Mouse (Mus musculus) lung, postnatal 0 days (tissue): ENCODE data around the gene Klre1. TPM values are rescaled to one million over a fixed set of nuclear protein-coding genes. Genes with fewer than 3 reads are reported as not detected.

Experiments used
- polyA plus RNA-seq: library from polyadenylated mRNA; unstranded; fragments of >200 nt; fragmentation: Nextera tagmentation; extraction: Ambion mirVana; gene quantifications from 2 replicates; pipeline ENCODE4 v1.2.1, GENCODE M21; 2015

Gene Klre1
- polyA plus RNA-seq, 1 experiment from 2014 or later, result 0.08 TPM

Other genes starting within 250 kb of the Klre1 start
- gene 4922502D21Rik, start 246.1 kb upstream of the Klre1 start, polyA plus RNA-seq, result not detected in 2 replicates
- 4.0 and 4.3 TPM in 2 replicates for gene Clec12a, start 235.2 kb upstream of the Klre1 start, polyA plus RNA-seq
- 1.2 and 1.5 TPM in 2 replicates for gene Clec12b, start 192.0 kb upstream of the Klre1 start, polyA plus RNA-seq
- 7.8 and 8.3 TPM in 2 replicates for gene Clec1b, start 180.6 kb upstream of the Klre1 start, polyA plus RNA-seq
- 2.7 and 3.6 TPM in 2 replicates for gene Clec9a, start 169.0 kb upstream of the Klre1 start, polyA plus RNA-seq
- gene Clec1a, start 125.9 kb upstream of the Klre1 start, polyA plus RNA-seq, result 111 and 132 TPM in 2 replicates
- 2.7 and 4.3 TPM in 2 replicates for gene Olr1, start 70.7 kb upstream of the Klre1 start, polyA plus RNA-seq
- gene Tmem52b, start 65.3 kb upstream of the Klre1 start, polyA plus RNA-seq, result not detected in 2 replicates
- 78.8 and 82.3 TPM in 2 replicates for gene Gabarapl1, start 44.7 kb upstream of the Klre1 start, polyA plus RNA-seq
- gene Klrd1, start 13.9 kb downstream of the Klre1 start, polyA plus RNA-seq, result 0.93 and 1.4 TPM in 2 replicates
- 0.57 and 0.71 TPM in 2 replicates for gene Klrk1, start 46.0 kb downstream of the Klre1 start, polyA plus RNA-seq
- gene Klrc3, start 65.4 kb downstream of the Klre1 start, polyA plus RNA-seq, result not detected in 2 replicates
- 0.13 TPM in 1 of 2 replicates, not detected in the other for gene Klrc2, start 82.8 kb downstream of the Klre1 start, polyA plus RNA-seq
- 0.30 and 0.61 TPM in 2 replicates for gene Klrc1, start 101.1 kb downstream of the Klre1 start, polyA plus RNA-seq
- not detected in 2 replicates for gene Klri1, start 139.2 kb downstream of the Klre1 start, polyA plus RNA-seq
- 0.04 TPM in 1 of 2 replicates, not detected in the other for gene Klri2, start 162.6 kb downstream of the Klre1 start, polyA plus RNA-seq
- not detected in 2 replicates for gene Gm156, start 206.4 kb downstream of the Klre1 start, polyA plus RNA-seq